Mouse (Mus musculus) myocyte (in vitro differentiated cells): Measurements from ENCODE around the gene Cpa4.

ENCODE experiments used
- CEBPB ChIP-seq: IDR thresholded peaks from 2 replicates; pipeline ENCODE4 v1.6.1; 2011; ENCODE audit warnings: mild to moderate bottlenecking, moderate library complexity; ENCODE audit not compliant: poor library complexity, insufficient read depth, severe bottlenecking
- MYOD1 ChIP-seq, 3 experiments: IDR thresholded peaks; one replicate each; pipeline ENCODE4 v1.6.1; 2011; ENCODE audit warnings: control low read depth in 2 of 3, low read depth in 2 of 3, mild to moderate bottlenecking in 2 of 3, moderate library complexity in 1 of 3; ENCODE audit not compliant: insufficient read length in 2 of 3, control insufficient read depth in 1 of 3

- no peak for TF ChIP-seq CEBPB
- peak in 2 of 3 experiments; percentile 18 to 19 for TF ChIP-seq MYOD1 (IDR thresholded peaks at IDR 0.05; ENCODE audit: control insufficient read depth in 1 of 3, insufficient read length in 2 of 3, low read depth in 2 of 3)
Observed at GRCm38 (mm10) chr6:30611212-30611611, 43.0 kb downstream of the Cpa4 start.
